Mouse (Mus musculus): Measurements from ENCODE around the gene Emx1. TPM values are rescaled to one million over a fixed set of nuclear protein-coding genes. Genes with fewer than 3 reads are reported as not detected.
"Not testable (repeated sequence)": the region's sequence is repeated elsewhere in the genome, so short reads cannot be mapped to it uniquely, and the experiment has no call there.

The Emx1 gene
- polyA plus RNA-seq, 1 experiment, result not detected

DNA sequence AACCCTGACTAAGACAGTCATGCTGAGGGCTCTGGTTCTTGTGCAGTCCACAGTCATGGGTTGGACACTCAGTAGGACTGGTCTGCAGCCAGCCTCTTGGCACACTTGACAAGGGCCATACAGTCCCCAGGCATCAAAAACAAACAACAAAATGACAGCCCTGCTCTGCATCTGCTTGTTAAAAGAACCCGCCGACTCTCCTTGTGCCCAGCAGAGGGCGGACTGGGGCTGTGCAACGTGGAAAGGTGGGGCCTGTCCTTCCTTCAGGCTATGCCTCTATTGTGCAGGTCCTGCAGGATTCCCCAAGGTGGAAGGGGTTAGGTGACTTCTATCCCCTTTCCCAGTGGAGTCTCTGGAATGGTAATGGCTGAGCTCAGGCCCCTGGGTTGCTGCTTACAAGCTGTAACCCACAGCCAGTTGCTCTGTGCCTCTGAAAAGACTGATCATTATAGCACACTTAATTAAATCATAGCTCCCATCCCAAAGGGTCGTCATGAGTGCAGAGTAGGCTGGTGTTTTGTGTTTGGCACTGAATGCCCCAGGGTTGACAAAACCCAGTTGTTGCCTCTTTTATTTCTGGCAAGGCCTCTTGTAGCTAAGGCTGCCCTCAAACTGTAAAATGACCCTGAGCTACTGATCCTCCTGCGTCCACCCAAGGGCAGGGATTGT is 28.0 kb upstream of the Emx1 start:
- not testable (repeated sequence) for H3K4me1 ChIP-seq (ENCODE audit: control insufficient read depth, insufficient read depth, low read length); H3K4me3 ChIP-seq (replicated peaks; ENCODE audit: extremely low read depth, low read depth, low read length)
- DNase-seq, result peak; percentile 48
- peak; percentile 46 for TF ChIP-seq CTCF (IDR thresholded peaks at IDR 0.05; ENCODE audit: insufficient read depth, low read length)
- WGBS, result 26% methylated on average over 6 of the region's 6 CpGs

DNA sequence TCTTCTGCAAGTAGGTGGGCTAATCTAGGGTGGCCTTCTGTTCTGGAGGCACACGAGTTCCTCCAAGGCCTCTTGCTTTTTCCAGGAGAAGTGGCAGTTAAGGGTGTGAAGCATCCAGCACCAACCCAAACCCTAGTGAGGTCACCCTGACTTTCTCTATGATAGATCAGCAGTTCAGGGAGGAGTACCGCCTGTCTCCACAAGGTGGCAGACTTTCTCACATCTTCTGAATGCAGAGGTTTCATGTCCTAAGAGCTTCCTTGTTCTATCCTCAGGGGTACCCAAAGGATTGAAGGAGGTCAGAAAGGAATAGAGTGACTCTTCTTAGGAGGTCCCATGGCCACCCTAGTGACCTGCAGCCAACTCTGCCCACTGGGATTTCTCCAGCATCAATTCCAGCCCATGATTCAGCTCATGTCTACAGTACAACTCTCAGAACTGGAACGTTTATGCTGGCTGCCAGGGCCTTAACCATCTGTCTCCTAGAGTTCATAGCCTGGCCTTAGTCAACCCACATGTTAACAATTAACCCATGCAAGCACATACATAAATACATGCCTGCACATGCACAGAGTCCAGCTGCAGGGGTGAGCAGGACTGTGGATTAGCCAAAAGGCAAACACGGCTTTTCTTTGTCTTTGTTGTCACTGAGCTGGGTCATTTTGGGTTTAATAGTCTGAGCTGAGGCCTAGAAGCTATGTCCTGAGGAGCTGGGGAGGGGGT is 26.9 kb upstream of the Emx1 start:
- DNase-seq, result peak; percentile 61
- Histone ChIP-seq H3K4me1 (ENCODE audit: control insufficient read depth, insufficient read depth, low read length) (no peaks in the 10 kb centered on the region), H3K4me3 (replicated peaks; ENCODE audit: extremely low read depth, low read depth, low read length) (no peak overlapping the region)
- TF ChIP-seq POLR2A (IDR thresholded peaks at IDR 0.05; ENCODE audit: borderline replicate concordance, extremely low read depth, low read depth, low read length) (no peak), CTCF (IDR thresholded peaks at IDR 0.05; ENCODE audit: insufficient read depth, low read length) (peak; percentile 60)
- 40% methylated on average over 4 of the region's 4 CpGs for WGBS

DNA sequence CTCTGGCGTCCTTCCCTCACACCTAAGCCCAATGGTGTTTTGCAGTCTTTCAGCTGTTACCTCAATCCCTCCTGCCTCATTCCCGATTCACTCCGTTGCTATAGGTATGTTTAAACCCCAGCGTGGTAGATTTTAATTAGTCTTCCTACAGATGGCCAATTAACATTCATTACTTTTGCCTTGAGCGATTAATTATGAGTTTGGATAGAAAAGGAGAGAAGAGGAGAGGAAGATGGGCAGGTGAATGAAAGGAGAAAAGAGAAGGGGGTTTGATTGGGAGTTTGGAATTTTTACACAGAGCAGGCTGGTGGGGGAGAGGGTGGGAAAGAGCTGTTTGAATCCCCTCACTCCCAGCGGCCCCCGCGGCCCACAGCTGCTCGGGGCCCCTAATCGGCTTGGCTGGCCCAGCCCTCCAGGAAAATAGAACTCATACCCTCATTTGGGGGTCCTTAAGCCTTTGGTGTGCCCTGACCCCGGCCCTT is 21.8 kb upstream of the Emx1 start:
- 60% methylated on average over 11 of the region's 11 CpGs for WGBS
- no peak for DNase-seq

DNA sequence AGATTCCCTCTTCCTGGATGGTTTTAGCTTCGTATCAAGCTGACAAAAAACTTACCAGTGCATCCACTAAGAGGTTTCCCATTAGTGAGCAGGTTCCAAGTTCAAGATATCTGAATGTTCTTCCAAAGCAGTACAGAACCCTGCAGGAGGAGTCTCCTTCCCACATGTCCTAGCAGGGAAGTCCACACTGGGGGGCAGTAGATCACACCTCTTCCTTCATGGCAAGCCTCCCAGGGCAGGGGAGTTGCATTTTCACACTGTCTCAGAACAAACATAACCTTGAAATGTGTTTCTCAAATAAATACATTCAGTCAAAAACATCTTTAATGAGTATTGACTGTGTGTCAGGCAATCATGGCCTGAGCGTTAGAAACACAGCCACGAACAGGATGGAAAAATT is 7.7 kb upstream of the Emx1 start:
- WGBS, result 68% methylated on average over 3 of the region's 3 CpGs
- DNase-seq, result no peak

More for the DNA sequence above, 21.8 kb upstream of the Emx1 start:
- TF ChIP-seq POLR2A (IDR thresholded peaks at IDR 0.05; ENCODE audit: borderline replicate concordance, extremely low read depth, low read depth, low read length) (no peak), CTCF (IDR thresholded peaks at IDR 0.05; ENCODE audit: insufficient read depth, low read length) (no peak)
- H3K4me1 ChIP-seq (ENCODE audit: control insufficient read depth, insufficient read depth, low read length), result no peaks in the 10 kb centered on the region
- H3K4me3 ChIP-seq (replicated peaks; ENCODE audit: extremely low read depth, low read depth, low read length), result no peak overlapping the region

DNA sequence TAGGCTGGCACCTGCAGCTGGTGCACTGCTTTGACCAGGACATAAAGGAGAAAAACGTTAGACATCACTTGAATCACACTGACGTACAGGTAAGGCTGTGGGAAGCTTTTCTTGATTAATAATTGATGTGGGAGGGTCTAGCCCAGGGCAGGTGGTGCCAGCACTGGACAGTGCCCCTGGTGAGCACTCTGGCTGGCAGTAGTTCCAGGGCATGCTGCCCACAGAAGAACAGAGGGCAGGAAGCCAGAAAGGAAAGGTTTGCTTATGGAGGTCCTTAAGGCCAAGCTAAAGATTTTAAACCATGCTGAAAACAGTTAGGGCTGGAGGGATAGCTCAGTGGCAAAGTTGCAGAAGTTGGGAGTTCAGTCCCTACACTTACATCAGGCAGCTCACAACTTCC is 7.2 kb upstream of the Emx1 start:
- no peak for TF ChIP-seq CTCF (IDR thresholded peaks at IDR 0.05; ENCODE audit: insufficient read depth, low read length)
- no peak for TF ChIP-seq POLR2A (IDR thresholded peaks at IDR 0.05; ENCODE audit: borderline replicate concordance, extremely low read depth, low read depth, low read length)
- Histone ChIP-seq H3K4me1 (ENCODE audit: control insufficient read depth, insufficient read depth, low read length) (no peaks in the 10 kb centered on the region), H3K4me3 (replicated peaks; ENCODE audit: extremely low read depth, low read depth, low read length) (no peak overlapping the region)
- no peak for DNase-seq
- 49% methylated on average over 2 of the region's 2 CpGs for WGBS

More for the DNA sequence above, 7.7 kb upstream of the Emx1 start:
- H3K4me1 ChIP-seq (ENCODE audit: control insufficient read depth, insufficient read depth, low read length), result no peaks in the 10 kb centered on the region
- no peak overlapping the region for H3K4me3 ChIP-seq (replicated peaks; ENCODE audit: extremely low read depth, low read depth, low read length)
- no peak for TF ChIP-seq POLR2A (IDR thresholded peaks at IDR 0.05; ENCODE audit: borderline replicate concordance, extremely low read depth, low read depth, low read length)
- TF ChIP-seq CTCF (IDR thresholded peaks at IDR 0.05; ENCODE audit: insufficient read depth, low read length), result no peak

DNA sequence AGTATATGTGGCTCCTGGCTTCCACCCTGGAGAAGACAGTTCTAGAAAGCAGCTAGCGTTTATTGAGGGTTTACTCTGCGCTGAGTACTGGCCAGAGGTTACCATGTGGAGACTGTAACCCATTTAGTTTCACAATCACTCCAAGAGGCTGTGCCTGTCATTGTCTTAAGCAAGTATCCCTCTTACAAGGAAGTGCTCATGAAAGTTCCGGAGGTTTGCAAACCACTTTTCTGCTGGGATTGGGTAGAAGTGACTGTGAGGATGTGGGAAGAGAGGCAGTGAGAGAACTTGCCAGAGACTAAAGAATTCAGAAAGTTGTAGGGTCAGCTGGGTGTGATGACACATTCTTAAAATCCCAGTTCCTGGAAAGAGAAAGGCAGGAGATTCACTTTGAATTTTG is 3.3 kb upstream of the Emx1 start:
- Histone ChIP-seq H3K4me3 (replicated peaks; ENCODE audit: extremely low read depth, low read depth, low read length) (no peak overlapping the region), H3K4me1 (ENCODE audit: control insufficient read depth, insufficient read depth, low read length) (no peaks in the 10 kb centered on the region)
- WGBS, result 43% methylated on average over 3 of the region's 3 CpGs
- DNase-seq, result no peak
- TF ChIP-seq POLR2A (IDR thresholded peaks at IDR 0.05; ENCODE audit: borderline replicate concordance, extremely low read depth, low read depth, low read length), result no peak

DNA sequence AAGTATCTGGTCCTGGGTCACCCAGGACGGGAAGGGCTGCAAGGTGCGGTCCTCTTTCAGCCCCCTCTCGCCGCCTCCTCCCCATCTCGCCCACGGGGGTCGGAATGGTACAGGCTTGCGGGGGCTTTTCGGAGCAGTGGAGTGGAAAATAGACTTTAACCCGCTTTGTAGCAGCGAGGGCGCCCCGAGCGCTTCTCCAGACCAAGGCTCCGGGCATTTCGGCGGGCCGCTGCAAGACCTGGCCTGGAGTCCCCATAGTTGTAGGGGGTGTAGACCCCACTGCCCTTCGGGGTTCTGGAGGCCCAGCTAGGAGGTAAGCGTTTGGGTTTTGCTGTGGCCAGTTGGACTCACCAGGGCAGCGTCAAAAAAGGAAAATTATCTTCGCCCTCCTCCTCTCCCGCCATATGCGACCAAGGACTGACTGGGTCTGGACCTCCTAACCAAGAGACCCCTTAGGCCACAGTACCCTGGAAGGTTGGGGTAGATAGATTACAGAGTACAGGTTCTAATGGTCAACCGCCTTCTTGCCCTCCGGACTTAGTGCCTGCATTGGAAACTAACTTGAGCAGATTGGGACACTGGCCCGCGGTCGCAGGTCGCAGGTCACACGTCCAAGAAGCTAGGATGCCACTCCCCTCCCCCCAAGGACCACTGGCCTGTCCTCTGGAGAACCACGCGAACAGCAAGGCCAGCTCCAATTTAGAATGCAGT is 1.1 kb upstream of the Emx1 start:
- DNase-seq, result peak; percentile 20
- 6% methylated on average over 33 of the region's 33 CpGs for WGBS
- TF ChIP-seq POLR2A (IDR thresholded peaks at IDR 0.05; ENCODE audit: borderline replicate concordance, extremely low read depth, low read depth, low read length) (no peak), CTCF (IDR thresholded peaks at IDR 0.05; ENCODE audit: insufficient read depth, low read length) (no peak)
- Histone ChIP-seq H3K4me3 (replicated peaks; ENCODE audit: extremely low read depth, low read depth, low read length) (no peak overlapping the region), H3K4me1 (ENCODE audit: control insufficient read depth, insufficient read depth, low read length) (peaks cover 3% of the 10 kb centered on the region; the same call in 1 of the 2 replicates)

DNA sequence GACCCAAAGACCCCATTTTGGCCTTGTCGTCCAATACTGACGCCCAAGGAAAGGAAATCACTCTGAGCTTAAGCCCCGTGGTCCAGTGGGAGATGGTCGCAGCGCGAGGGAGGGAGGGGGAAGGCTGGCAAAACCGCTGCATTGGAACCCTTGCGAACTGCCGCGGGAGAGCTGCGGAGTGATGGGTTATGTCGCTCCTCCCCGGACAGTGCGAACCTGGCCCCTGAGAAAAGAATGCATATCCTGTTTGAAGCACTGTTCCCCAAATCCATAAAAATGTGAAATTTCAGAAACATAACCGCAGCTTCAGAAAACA is 536 bp upstream of the Emx1 start:
- Histone ChIP-seq H3K4me1 (ENCODE audit: control insufficient read depth, insufficient read depth, low read length) (peaks cover 3% of the 10 kb centered on the region; the same call in 1 of the 2 replicates), H3K4me3 (replicated peaks; ENCODE audit: extremely low read depth, low read depth, low read length) (no peak overlapping the region)
- 4% methylated on average over 15 of the region's 15 CpGs for WGBS
- DNase-seq, result no peak
- TF ChIP-seq POLR2A (IDR thresholded peaks at IDR 0.05; ENCODE audit: borderline replicate concordance, extremely low read depth, low read depth, low read length), result no peak
- TF ChIP-seq CTCF (IDR thresholded peaks at IDR 0.05; ENCODE audit: insufficient read depth, low read length), result no peak

DNA sequence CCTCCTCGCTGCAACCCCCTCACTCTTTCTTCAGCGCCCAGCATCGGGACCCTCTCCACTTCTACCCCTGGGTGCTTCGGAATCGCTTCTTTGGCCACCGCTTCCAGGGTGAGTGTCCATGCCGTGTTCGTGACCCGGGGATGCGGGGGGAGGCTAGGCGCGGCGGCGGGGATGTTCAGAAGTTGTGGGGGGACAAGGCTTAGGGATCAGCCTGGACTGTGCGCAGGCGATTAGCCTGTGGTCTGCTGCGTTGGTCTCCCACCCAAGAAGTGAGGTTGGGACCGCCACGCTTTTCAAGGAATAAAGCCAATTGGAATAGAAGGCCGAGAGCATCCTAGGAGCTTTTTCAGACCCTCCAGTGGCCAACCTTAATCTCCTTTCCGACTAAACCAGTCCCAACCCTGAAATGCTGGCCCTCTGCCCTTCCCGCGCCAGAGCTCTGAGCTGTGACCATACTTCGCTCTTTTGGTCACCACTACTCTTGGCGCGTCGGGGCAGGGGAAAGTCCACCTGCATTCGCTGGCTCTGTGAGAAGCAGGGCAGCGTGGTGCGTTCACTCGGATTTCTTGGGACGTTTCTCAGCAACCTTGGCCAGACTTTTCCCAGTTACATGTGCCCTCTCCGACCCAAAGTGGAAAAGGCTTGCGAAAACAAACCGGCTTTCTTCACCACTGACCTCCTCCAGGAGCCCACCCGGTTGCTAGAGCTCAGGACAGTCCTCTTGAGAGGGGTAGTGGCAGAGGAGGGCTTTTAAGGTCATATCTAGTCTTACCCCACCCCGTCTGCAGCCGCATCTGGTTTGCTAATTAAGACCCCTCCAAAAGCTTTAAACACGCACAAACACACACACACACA is 1.2 kb downstream of the Emx1 start:
- DNase-seq, result no peak
- TF ChIP-seq CTCF (IDR thresholded peaks at IDR 0.05; ENCODE audit: insufficient read depth, low read length), result no peak
- no peak for TF ChIP-seq POLR2A (IDR thresholded peaks at IDR 0.05; ENCODE audit: borderline replicate concordance, extremely low read depth, low read depth, low read length)
- Histone ChIP-seq H3K4me1 (ENCODE audit: control insufficient read depth, insufficient read depth, low read length) (peaks cover 3% of the 10 kb centered on the region; the same call in 1 of the 2 replicates), H3K4me3 (replicated peaks; ENCODE audit: extremely low read depth, low read depth, low read length) (no peak overlapping the region)
- 4% methylated on average over 39 of the region's 39 CpGs for WGBS
